ENCODE assay signal across 8 mouse cellular contexts in the genomic region with DNA sequence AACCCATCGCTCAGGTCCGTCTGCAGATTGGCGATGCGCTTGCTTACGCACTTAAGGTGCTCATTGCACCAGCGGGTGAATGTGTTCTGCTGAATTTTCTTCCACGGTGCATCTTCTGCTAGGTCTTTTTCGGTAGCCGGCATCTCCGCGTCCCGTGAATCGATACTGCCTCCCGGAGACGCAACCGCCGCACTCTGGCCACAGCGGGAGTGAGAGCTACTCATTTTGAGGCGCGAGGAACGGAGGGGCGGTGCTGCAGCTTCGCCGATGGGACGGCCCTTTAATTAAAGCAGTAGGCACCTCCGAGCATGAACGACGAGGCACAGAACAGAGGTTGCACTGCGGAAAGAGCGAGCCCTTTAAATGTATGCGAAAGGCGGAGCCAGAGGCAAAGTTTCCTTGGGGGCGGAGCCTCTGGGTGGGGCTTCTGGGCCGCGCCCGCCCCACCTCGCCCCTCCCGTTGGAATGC. TPM values are rescaled to one million over a fixed set of nuclear protein-coding genes. Genes with fewer than 3 reads are reported as not detected.
DNase-seq lines count a peak whose midpoint lies in the region; ATAC-seq and TF ChIP-seq lines count a peak whose summit lies in the region.

No protein-coding gene starts in this region.

- TF ChIP-seq EP300 in liver, embryonic 14.5 days (IDR thresholded peaks at IDR 0.05; ENCODE audit: low read depth), result no peak

- no peak for TF ChIP-seq CTCF in liver, embryonic 14.5 days (IDR thresholded peaks at IDR 0.05; ENCODE audit: low read depth)

- peaks cover 19% of the 10 kb centered on the region for H3K27me3 ChIP-seq in erythroblast, embryonic 14.5 days (ENCODE audit: control insufficient read depth)
- H3K27me3 ChIP-seq in heart, embryonic 13.5 days (replicated peaks), result no peaks in the 10 kb centered on the region
- no peaks in the 10 kb centered on the region; the same call in 1 of the 2 replicates for H3K27me3 ChIP-seq in liver, embryonic 14.5 days (ENCODE audit: control insufficient read depth, insufficient read depth, low read length)
- no peaks in the 10 kb centered on the region for H3K27me3 ChIP-seq in stomach, embryonic 15.5 days (replicated peaks)

- DNase-seq in CD4-positive, CD25-positive, alpha-beta regulatory T cell, adult 2 months (ENCODE audit: low read depth, low spot score), result peak; percentile 90
- DNase-seq in brain, embryonic 18.5 days (ENCODE audit: low read depth, low spot score), result peak; percentile 89
- DNase-seq in kidney, postnatal 10 days, result peak; percentile 91
- peak; percentile 70 to 75 (median 72) for DNase-seq in liver, embryonic 14.5 days (ENCODE audit: low read depth in 3 of 3, low spot score in 3 of 3)
- peak; percentile 74 for DNase-seq in neural tube, embryonic 10.5 days (ENCODE audit: extremely low spot score, low spot score)

- ATAC-seq in heart, embryonic 13.5 days (ENCODE audit: extremely low read depth, insufficient number of reproducible peaks, low FRiP score, low TSS enrichment), result peak; percentile 80
- ATAC-seq in liver, embryonic 14.5 days (ENCODE audit: insufficient read depth), result peak; percentile 83
- peak; percentile 85 for ATAC-seq in stomach, embryonic 15.5 days (ENCODE audit: insufficient read depth, low FRiP score, low read depth)

- peak overlapping the region; percentile 75 for H3K4me2 ChIP-seq in heart, embryonic 13.5 days
- peak overlapping the region; percentile 83 for H3K4me2 ChIP-seq in liver, embryonic 14.5 days (ENCODE audit: low read depth)
- H3K4me2 ChIP-seq in stomach, embryonic 15.5 days, result peak overlapping the region; percentile 49

- H3K36me3 ChIP-seq in erythroblast, embryonic 14.5 days (ENCODE audit: control insufficient read depth), result peaks cover 4% of the 10 kb centered on the region
- H3K36me3 ChIP-seq in heart, embryonic 13.5 days, result peaks cover 29% of the 10 kb centered on the region
- H3K36me3 ChIP-seq in liver, embryonic 14.5 days (replicated peaks; ENCODE audit: control insufficient read depth, insufficient read depth, low read depth), result no peaks in the 10 kb centered on the region
- peaks cover 4% of the 10 kb centered on the region; the same call in 1 of the 2 replicates for H3K36me3 ChIP-seq in stomach, embryonic 15.5 days

- H3K27ac ChIP-seq in heart, embryonic 13.5 days (replicated peaks), result peak overlapping the region; percentile 94
- no peak overlapping the region for H3K27ac ChIP-seq in liver, embryonic 14.5 days
- H3K27ac ChIP-seq in stomach, embryonic 15.5 days, result peak overlapping the region; percentile 90

- H3K9me3 ChIP-seq in erythroblast, embryonic 14.5 days (ENCODE audit: control insufficient read depth, low read length), result peaks cover 5% of the 10 kb centered on the region
- no peaks in the 10 kb centered on the region for H3K9me3 ChIP-seq in heart, embryonic 13.5 days
- no peaks in the 10 kb centered on the region for H3K9me3 ChIP-seq in liver, embryonic 14.5 days (ENCODE audit: control insufficient read depth, low read length)
- no peaks in the 10 kb centered on the region for H3K9me3 ChIP-seq in stomach, embryonic 15.5 days

- H3K9ac ChIP-seq in heart, embryonic 13.5 days, result peak overlapping the region; percentile 91
- H3K9ac ChIP-seq in liver, embryonic 14.5 days (replicated peaks), result peak overlapping the region; percentile 37
- peak overlapping the region; percentile 48 for H3K9ac ChIP-seq in stomach, embryonic 15.5 days

- H3K4me3 ChIP-seq in erythroblast, embryonic 14.5 days (replicated peaks), result peak overlapping the region; percentile 68
- peak overlapping the region; percentile 66 for H3K4me3 ChIP-seq in heart, embryonic 13.5 days
- H3K4me3 ChIP-seq in liver, embryonic 14.5 days (ENCODE audit: insufficient read depth in 1 of 2, low read depth in 2 of 2, low read length in 2 of 2), result peak overlapping the region; percentile 59 to 68
- H3K4me3 ChIP-seq in stomach, embryonic 15.5 days (replicated peaks), result peak overlapping the region; percentile 53

- H3K4me1 ChIP-seq in erythroblast, embryonic 14.5 days (ENCODE audit: control insufficient read depth), result peaks cover 52% of the 10 kb centered on the region
- H3K4me1 ChIP-seq in heart, embryonic 13.5 days, result peaks cover 20% of the 10 kb centered on the region
- peaks cover 10 to 18% of the 10 kb centered on the region in 2 experiments for H3K4me1 ChIP-seq in liver, embryonic 14.5 days (replicated peaks; ENCODE audit: control insufficient read depth in 2 of 2, insufficient read depth in 2 of 2, low read length in 1 of 2)
- no peaks in the 10 kb centered on the region for H3K4me1 ChIP-seq in stomach, embryonic 15.5 days

- WGBS in heart, embryonic 13.5 days, result 16% methylated on average over 37 of the region's 38 CpGs
- 16% methylated on average over 36 of the region's 38 CpGs for WGBS in liver, embryonic 14.5 days (ENCODE audit: insufficient replicate concordance)
- 16% methylated on average over 38 of the region's 38 CpGs for WGBS in stomach, embryonic 15.5 days

RNA-seq across cellular contexts. Expression of gene Flna, which starts 3.4 kb away (rescaled TPM):
- 0.80 and 0.87 TPM in 2 replicates for polyA plus RNA-seq in erythroblast, embryonic 14.5 days (2012)
- 136 and 154 TPM in 2 replicates for polyA plus RNA-seq in heart, embryonic 13.5 days (2015; fragmentation: Nextera tagmentation; extraction: Ambion mirVana)
- 56.3 and 69.6 TPM in 2 replicates for polyA plus RNA-seq in liver, embryonic 14.5 days (2012; rRNA removed)
- polyA plus RNA-seq in liver, embryonic 14.5 days (2014; fragmentation: Nextera tagmentation; extraction: Ambion mirVana), result 36.6 and 39.2 TPM in 2 replicates
- polyA plus RNA-seq in stomach, embryonic 15.5 days (2015; fragmentation: Nextera tagmentation; extraction: Ambion mirVana), result 346 and 386 TPM in 2 replicates

RNA-seq across cellular contexts. Expression of gene Emd, which starts 8.2 kb away (rescaled TPM):
- polyA plus RNA-seq in erythroblast, embryonic 14.5 days (2012), result 2.0 and 2.5 TPM in 2 replicates
- 16.3 and 17.2 TPM in 2 replicates for polyA plus RNA-seq in heart, embryonic 13.5 days (2015; fragmentation: Nextera tagmentation; extraction: Ambion mirVana)
- 27.3 and 43.6 TPM in 2 replicates for polyA plus RNA-seq in liver, embryonic 14.5 days (2012; rRNA removed)
- 9.4 and 11.1 TPM in 2 replicates for polyA plus RNA-seq in liver, embryonic 14.5 days (2014; fragmentation: Nextera tagmentation; extraction: Ambion mirVana)
- polyA plus RNA-seq in stomach, embryonic 15.5 days (2015; fragmentation: Nextera tagmentation; extraction: Ambion mirVana), result 22.0 and 25.5 TPM in 2 replicates

RNA-seq across cellular contexts. Expression of gene Rpl10, which starts 24.4 kb away (rescaled TPM):
- 129 and 134 TPM in 2 replicates for polyA plus RNA-seq in erythroblast, embryonic 14.5 days (2012)
- 437 and 511 TPM in 2 replicates for polyA plus RNA-seq in heart, embryonic 13.5 days (2015; fragmentation: Nextera tagmentation; extraction: Ambion mirVana)
- polyA plus RNA-seq in liver, embryonic 14.5 days (2012; rRNA removed), result 942 and 1,216 TPM in 2 replicates
- 522 and 532 TPM in 2 replicates for polyA plus RNA-seq in liver, embryonic 14.5 days (2014; fragmentation: Nextera tagmentation; extraction: Ambion mirVana)
- 643 and 895 TPM in 2 replicates for polyA plus RNA-seq in stomach, embryonic 15.5 days (2015; fragmentation: Nextera tagmentation; extraction: Ambion mirVana)

RNA-seq across cellular contexts. Expression of gene Taz, which starts 35.5 kb away (rescaled TPM):
- polyA plus RNA-seq in erythroblast, embryonic 14.5 days (2012), result 1.3 and 2.1 TPM in 2 replicates
- 63.9 and 66.2 TPM in 2 replicates for polyA plus RNA-seq in heart, embryonic 13.5 days (2015; fragmentation: Nextera tagmentation; extraction: Ambion mirVana)
- polyA plus RNA-seq in liver, embryonic 14.5 days (2012; rRNA removed), result 16.1 and 18.7 TPM in 2 replicates
- 18.7 and 21.6 TPM in 2 replicates for polyA plus RNA-seq in liver, embryonic 14.5 days (2014; fragmentation: Nextera tagmentation; extraction: Ambion mirVana)
- polyA plus RNA-seq in stomach, embryonic 15.5 days (2015; fragmentation: Nextera tagmentation; extraction: Ambion mirVana), result 79.5 and 86.1 TPM in 2 replicates

RNA-seq across cellular contexts. Expression of gene Dnase1l1, which starts 35.9 kb away (rescaled TPM):
- 0.25 and 0.32 TPM in 2 replicates for polyA plus RNA-seq in erythroblast, embryonic 14.5 days (2012)
- 9.9 and 13.4 TPM in 2 replicates for polyA plus RNA-seq in heart, embryonic 13.5 days (2015; fragmentation: Nextera tagmentation; extraction: Ambion mirVana)
- 19.5 and 22.6 TPM in 2 replicates for polyA plus RNA-seq in liver, embryonic 14.5 days (2012; rRNA removed)
- 20.9 and 23.8 TPM in 2 replicates for polyA plus RNA-seq in liver, embryonic 14.5 days (2014; fragmentation: Nextera tagmentation; extraction: Ambion mirVana)
- polyA plus RNA-seq in stomach, embryonic 15.5 days (2015; fragmentation: Nextera tagmentation; extraction: Ambion mirVana), result 15.7 and 17.5 TPM in 2 replicates

Comparison
In these comparisons a context has a peak if more than half of its experiments do, and no peak if none do; other contexts are left out.
1. H3K9ac ChIP-seq: peak in every context shown above with its lines; median percentile 91 in heart, embryonic 13.5 days; 48 in stomach, embryonic 15.5 days; 37 in liver, embryonic 14.5 days.
2. RNA of gene Flna, which starts 3.4 kb away (polyA plus RNA-seq): 346 to 386 TPM in stomach, embryonic 15.5 days, 136 to 154 TPM in heart, embryonic 13.5 days and 36.6 to 69.6 TPM in liver, embryonic 14.5 days; 0.80 to 0.87 TPM in erythroblast, embryonic 14.5 days; every median in the first group is over 10 times any median in the second.
3. Peak in every context shown above with its lines, with median percentiles within 50 percentile points of each other: DNase-seq, H3K4me3 ChIP-seq, ATAC-seq and H3K4me2 ChIP-seq.